Mouse (Mus musculus) neural tube, embryonic 10.5 days (tissue): Measurements from ENCODE around the gene Cenpk.
"Not testable (repeated sequence)": the region's sequence is repeated elsewhere in the genome, so short reads cannot be mapped to it uniquely, and the experiment has no call there.

Source experiments
- DNase-seq: peaks from one replicate; pipeline ENCODE4 v3.0.0-alpha.2; 2017; ENCODE audit warnings: low spot score; ENCODE audit errors: extremely low spot score

Gene Cenpk

DNA sequence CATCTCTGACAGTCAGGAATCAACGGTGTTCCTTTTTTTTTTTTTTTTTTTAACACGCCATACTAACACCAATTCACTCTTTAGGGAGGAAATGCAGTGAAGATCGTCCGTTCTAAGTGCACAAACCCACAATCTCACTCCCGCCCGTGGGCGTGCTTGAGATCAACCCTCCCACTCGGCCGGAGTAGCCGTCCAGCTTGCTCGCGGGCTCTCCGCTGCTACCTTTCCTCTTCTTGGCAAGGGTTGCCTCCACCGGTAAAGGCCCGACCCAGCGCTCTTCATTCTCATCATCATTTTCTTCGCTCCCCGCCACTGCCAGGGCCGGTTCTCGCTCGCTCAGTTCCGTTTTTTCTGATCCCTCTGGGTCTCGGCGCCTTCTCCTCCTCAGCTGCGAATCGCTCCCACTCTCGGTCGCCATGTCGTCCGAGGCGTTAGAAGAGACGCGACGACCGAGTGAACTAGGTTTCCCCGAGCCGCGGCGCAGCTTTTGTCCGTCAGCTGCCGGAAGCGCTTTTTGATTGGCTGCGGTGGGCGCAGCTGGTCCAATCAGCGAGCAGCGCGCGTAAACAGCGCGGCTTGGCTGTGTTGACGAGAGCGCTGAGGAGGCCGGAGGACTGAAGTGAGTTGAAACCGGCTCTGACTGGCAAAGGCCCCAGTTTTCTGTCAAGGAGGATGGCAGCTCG, at the start of gene Cenpk, which contains the start of gene Ppwd1:
Cenpk (plus strand) TSS at position 228 of the 683 bp plus-strand sequence.
Ppwd1 (minus strand) TSS at position 460 of the 683 bp plus-strand sequence.
- peak; percentile 99 for DNase-seq

GRCm38 (mm10) chr13:104178650-104179121, 49.7 kb upstream of the Cenpk start, which contains the start of gene Trim23:
Trim23 (plus strand) TSS chr13:104178797.
- DNase-seq: peak; percentile 95

DNA sequence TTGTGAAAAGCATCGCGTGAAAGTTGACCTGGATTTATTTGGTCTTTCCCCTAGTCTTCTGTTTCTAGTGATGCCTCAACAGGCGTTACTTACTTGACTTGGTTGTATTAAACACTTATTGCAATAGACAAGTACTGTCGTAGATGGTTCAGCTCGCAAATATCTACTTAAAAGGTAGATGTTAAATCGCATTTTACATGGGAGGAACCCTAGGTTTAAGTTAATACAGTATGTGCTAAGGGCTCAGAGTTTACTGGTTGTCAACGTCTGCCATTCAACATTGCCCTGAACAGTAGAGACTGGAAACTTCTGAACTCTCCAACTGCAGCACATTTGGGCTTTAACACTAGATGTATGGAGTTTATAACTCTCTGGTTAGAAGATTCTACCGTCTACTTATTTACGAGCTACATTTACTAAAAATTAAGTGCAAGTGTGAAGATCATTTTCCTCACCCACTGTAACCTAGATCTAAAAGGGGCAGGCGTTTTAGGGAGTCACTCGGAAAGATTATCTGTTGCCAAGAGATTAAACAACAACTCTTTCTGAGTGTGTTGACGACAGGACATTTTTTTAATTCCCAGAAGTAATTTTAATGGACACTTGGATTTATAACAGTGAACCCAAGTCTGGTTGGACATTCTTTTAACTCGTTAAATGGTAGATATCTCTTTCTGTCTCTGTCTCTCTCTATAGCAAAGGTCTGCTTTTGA, 49.1 kb upstream of the Cenpk start:
- no peak for DNase-seq

DNA sequence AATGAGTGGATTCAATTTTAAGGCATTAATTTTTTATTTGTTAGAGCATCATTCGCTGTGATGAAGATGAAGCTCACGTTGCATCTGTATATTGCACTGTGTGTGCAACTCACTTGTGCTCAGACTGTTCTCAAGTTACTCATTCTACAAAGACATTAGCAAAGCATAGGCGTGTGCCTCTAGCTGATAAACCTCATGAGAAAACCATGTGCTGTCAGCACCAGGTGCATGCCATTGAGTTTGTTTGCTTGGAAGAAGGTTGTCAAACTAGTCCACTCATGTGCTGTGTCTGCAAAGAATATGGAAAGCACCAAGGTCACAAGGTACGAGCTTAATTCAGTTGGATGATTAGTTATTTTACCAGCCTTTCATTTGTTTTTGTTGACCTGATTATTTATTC, 41.1 kb upstream of the Cenpk start:
- no peak for DNase-seq

DNA sequence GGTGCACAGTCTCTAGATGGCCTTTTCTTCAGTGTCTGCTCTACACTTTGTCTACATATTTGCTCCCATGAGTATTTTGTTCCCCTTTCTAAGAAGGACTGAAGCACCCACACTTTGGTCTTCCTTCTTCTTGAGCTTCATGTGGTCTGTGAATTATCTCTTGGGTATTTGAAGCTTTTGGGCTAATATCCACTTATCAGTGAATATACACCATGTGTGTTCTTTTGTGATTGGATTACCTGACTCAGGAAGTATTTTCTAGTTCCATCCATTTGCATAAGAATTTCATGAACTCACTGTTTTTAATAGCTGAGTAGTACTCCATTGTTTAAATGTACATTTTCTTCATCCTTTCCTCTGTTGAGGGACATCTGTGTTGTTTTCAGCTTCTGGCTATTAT, 32.5 kb upstream of the Cenpk start:
- not testable (repeated sequence) for DNase-seq

GRCm38 (mm10) chr13:104204313-104204712, 24.1 kb upstream of the Cenpk start:
- no peak for DNase-seq

GRCm38 (mm10) chr13:104227478-104227877, 933 bp upstream of the Cenpk start:
- DNase-seq: no peak

GRCm38 (mm10) chr13:104229181-104229580, 770 bp downstream of the Cenpk start:
- DNase-seq: no peak

- no peak for DNase-seq
Observed at GRCm38 (mm10) chr13:104258997-104259396, 30.6 kb downstream of the Cenpk start.

- no peak for DNase-seq
Observed at GRCm38 (mm10) chr13:104285031-104285431, 56.6 kb downstream of the Cenpk start.

GRCm38 (mm10) chr13:104285737-104286311, 57.4 kb downstream of the Cenpk start:
- peak; percentile 22 for DNase-seq

GRCm38 (mm10) chr13:104286336-104286735, 57.9 kb downstream of the Cenpk start:
- DNase-seq: no peak

- DNase-seq: peak; percentile 87
Observed at GRCm38 (mm10) chr13:104286897-104287309, 58.5 kb downstream of the Cenpk start.

DNA sequence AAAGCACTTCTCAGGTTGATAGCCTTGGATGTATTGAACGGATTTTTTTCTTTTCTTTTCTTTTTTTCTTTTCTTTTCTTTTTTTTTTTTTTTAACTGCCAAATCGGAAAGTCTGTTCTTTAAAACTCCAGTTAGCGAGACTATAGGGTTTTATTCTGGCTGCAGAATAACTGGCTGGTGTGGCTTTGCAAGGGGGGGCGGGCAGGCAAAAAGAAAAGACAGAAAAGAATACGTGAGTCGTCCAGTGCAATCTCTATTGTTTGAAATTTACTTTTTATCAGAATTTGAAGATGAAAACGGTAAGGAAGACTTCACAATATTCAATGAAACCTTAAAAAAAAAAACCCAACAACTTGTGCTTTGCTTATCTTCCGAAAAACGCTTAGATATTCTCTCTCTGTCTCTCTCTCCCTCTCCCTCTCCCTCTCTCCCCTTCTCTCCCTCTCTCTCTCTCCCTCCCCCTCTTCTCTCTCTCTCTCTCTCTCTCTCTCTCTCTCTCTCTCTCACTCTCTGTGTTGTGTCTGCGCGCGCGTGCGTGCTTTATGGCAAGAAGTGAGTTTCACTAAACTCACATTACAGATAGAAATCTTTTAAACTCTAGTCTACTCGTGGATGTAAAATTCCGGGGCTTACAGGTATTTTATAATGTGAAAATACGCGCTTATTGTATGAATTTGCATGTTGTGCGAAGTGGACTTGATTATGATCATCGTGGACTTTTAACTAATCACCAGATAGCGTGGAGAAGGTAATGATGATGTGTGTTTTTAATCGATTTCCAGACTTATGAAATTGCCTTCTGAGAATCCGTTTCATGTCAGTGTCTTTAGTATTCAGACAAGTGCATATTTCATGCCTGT, 59.2 kb downstream of the Cenpk start, which contains the start of gene Adamts6:
Adamts6 (plus strand) TSS at position 470 of the 860 bp plus-strand sequence.
- peak; percentile 36 for DNase-seq

DNA sequence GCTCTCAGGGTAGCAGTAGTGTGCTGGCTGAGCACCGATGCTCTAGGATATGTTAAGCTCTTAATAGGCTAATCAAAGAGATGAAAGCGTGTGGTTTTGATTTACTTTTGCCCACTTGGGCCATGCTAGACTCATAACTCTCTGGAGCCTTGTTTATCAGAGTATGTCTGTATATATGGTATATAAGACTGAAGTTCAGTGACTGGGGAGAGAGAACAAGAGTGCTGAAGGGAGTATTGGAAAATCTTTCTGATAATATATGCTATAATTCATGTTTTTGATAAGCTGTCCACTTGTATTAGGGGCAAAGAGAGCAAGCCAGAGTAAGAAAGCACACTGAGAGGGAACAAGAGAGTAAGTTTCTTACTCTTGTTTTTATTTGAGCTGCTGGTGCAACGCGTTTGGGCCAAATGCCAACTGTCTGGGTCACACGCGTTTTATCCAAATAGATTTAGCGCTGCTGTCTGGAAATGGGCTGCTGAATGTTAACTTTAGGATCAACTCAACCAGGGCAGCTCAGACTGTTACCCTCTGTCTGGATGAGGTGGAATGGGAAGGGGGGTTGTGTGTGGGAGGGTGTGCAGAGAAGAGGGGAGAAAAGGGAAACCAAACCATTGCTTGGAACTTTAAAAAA, 59.9 kb downstream of the Cenpk start:
- DNase-seq: peak; percentile 50

- DNase-seq: no peak
Observed at GRCm38 (mm10) chr13:104289176-104289575, 60.8 kb downstream of the Cenpk start.

DNA sequence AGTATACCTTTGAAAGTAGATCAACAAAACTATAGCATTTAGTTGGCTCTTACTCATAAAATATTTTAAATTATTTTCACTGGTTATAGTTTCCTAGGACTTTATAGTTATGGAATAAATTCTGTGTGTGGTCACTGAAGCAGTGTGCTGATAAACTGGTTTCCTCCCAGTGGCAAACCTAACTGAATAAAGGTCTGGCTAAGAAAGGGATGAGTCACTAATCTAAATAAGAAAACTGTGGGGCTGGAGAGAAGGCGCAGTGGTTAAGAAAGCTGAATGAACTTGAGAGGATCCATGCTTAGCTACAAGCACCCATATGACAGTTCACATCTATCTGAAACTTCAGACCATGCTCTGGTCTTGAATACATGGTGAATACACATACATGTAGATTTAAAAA, 67.1 kb downstream of the Cenpk start:
- no peak for DNase-seq
